Mouse (Mus musculus) liver, postnatal 0 days (tissue): ENCODE data around the gene Dyrk1b. TPM values are rescaled to one million over a fixed set of nuclear protein-coding genes. Genes with fewer than 3 reads are reported as not detected.
"Not testable (repeated sequence)": the region's sequence is repeated elsewhere in the genome, so short reads cannot be mapped to it uniquely, and the experiment has no call there.

Experiments used
- ATAC-seq: fragments of 200-750 bp; cut with Nextera tagmentation; 2 replicates; pipeline ENCODE4 v1.8.0; 2017; ENCODE audit warnings: mild to moderate bottlenecking, moderate library complexity
- DNase-seq: peaks from one replicate; pipeline ENCODE4 v3.0.0-alpha.2; 2016
- H3K27ac ChIP-seq: fragments of 300-500 bp; sonication (generic); 2 replicates; pipeline ENCODE4 v1.5.1; 2014; ENCODE audit warnings: antibody characterized with exemption, moderate library complexity, mild to moderate bottlenecking, low read depth
- H3K27me3 ChIP-seq: fragments of 300-500 bp; sonication (generic); 2 replicates; pipeline ENCODE4 v1.6.1; 2014; ENCODE audit warnings: low read length, control low read depth, mixed read lengths; ENCODE audit not compliant: insufficient read depth
- H3K36me3 ChIP-seq: fragments of 300-500 bp; sonication (generic); replicated peaks from 2 replicates; pipeline ENCODE4 v1.6.1; 2014; ENCODE audit warnings: mild to moderate bottlenecking, control low read depth, low read length, moderate library complexity, mixed read lengths; ENCODE audit not compliant: insufficient read depth
- H3K4me1 ChIP-seq: fragments of 300-500 bp; sonication (generic); 2 replicates; pipeline ENCODE4 v1.6.1; 2014; ENCODE audit warnings: antibody characterized with exemption, mild to moderate bottlenecking, control low read depth; ENCODE audit not compliant: insufficient read depth
- H3K4me2 ChIP-seq: fragments of 300-500 bp; sonication (generic); 2 replicates; pipeline ENCODE4 v1.6.1; 2014; ENCODE audit warnings: low read depth, mild to moderate bottlenecking, low read length, moderate library complexity, mixed read lengths
- H3K4me3 ChIP-seq: fragments of 300-500 bp; sonication (generic); 2 replicates; pipeline ENCODE4 v1.5.1; 2014; ENCODE audit warnings: low read depth, low read length
- H3K9ac ChIP-seq: fragments of 300-500 bp; sonication (generic); replicated peaks from 2 replicates; pipeline ENCODE4 v1.6.1; 2014; ENCODE audit warnings: mild to moderate bottlenecking, moderate library complexity
- H3K9me3 ChIP-seq: fragments of 300-500 bp; sonication (generic); 2 replicates; pipeline ENCODE4 v1.6.1; 2016; ENCODE audit warnings: mild to moderate bottlenecking, control low read depth, low read length, mixed read lengths
- CTCF ChIP-seq: sonication (generic); IDR thresholded peaks from 2 replicates; pipeline ENCODE4 v1.5.1; 2016; ENCODE audit warnings: antibody characterized with exemption, low read depth
- EP300 ChIP-seq: IDR thresholded peaks from 2 replicates; pipeline ENCODE4 v1.6.1; 2016; ENCODE audit warnings: antibody characterized with exemption, low read depth, mild to moderate bottlenecking
- WGBS: fragments of 180-500 bp; shearing (Covaris S2); extraction: QIAGEN DNeasy Blood & Tissue Kit; methylation state at CpG from one replicate; pipeline ENCODE4 v1.1.7; 2014; ENCODE audit not compliant: insufficient replicate concordance; 5-methylcytosine and 5-hydroxymethylcytosine counted together
- polyA plus RNA-seq: library from polyadenylated mRNA; unstranded; fragments of >200 nt; fragmentation: Nextera tagmentation; extraction: Ambion mirVana; gene quantifications from 2 replicates; pipeline ENCODE4 v1.2.1, GENCODE M21; 2015

The Dyrk1b gene
- polyA plus RNA-seq, 1 experiment from 2014 or later = 4.5 TPM

DNA sequence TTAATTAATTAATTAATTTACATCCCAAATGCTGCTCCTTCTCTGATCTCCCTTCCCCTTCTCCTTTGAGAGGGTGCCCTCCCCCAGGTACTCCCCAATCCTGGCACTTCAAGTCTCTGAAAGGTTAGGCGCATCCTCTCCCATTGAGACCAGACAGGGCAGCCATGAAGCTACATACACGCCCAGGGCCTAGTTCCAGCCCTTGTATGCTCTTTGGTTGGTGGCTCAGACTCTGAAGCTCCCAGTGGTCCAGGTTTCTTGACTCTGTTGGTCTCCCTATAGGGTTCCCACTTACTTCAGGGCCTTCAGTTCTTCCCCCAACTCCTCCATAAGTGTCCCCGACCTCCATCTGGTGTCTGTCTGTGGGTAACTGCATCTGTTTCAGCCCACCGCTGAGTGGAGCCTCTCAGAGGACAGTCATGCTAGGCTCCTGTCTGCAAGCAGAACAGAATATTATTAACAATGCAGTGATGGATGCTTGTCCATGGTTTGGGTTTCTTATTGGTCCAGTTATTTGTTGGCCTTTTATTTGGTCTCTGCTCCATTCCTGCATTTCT is 26.9 kb downstream of the Dyrk1b start:
- TF ChIP-seq EP300 (no peak), CTCF (no peak)
- Histone ChIP-seq H3K9me3 (no peaks in the 10 kb centered on the region), H3K9ac (no peak overlapping the region), H3K4me1 (no peaks in the 10 kb centered on the region), H3K4me3 (no peak overlapping the region), H3K4me2 (no peak overlapping the region), H3K27me3 (no peaks in the 10 kb centered on the region), H3K27ac (no peak overlapping the region), H3K36me3 (no peaks in the 10 kb centered on the region)
- ATAC-seq (no peak), DNase-seq (no peak)
- WGBS = 67% methylated on average over 4 of the region's 4 CpGs

DNA sequence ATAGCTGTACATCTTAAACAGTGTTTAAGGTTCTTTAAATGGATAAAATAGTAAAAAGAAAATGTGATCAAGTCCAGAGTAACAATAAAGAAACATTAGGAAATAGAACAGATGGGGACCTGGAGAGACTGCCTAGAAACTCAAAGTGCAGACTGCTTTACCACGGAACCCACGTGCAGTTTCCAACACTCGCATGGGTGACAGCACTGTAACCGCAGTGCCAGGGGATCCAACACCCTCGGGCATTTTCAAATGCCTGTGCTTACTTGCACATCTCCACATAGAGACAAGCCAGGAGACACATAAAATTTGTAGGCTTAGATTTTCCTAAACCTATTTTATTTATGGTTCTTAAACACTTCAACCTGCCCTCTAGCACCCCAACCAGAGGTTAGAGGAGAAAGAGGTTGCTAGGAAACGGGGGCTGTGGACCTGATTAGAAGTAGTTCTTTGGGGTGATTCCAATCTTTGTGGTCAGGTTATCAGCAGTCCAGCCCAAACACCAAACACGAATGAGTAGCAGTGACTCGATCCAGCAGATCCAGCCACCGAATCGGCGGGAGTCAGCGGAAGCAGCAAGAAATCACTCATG is 29.2 kb downstream of the Dyrk1b start:
- 36% methylated on average over 12 of the region's 12 CpGs for WGBS
- Histone ChIP-seq H3K27me3 (no peaks in the 10 kb centered on the region), H3K9me3 (no peaks in the 10 kb centered on the region), H3K4me1 (no peaks in the 10 kb centered on the region), H3K4me2 (peak overlapping the region; percentile 71), H3K4me3 (no peak overlapping the region), H3K36me3 (no peaks in the 10 kb centered on the region), H3K27ac (no peak overlapping the region), H3K9ac (no peak overlapping the region)
- ATAC-seq = no peak
- no peak for DNase-seq
- TF ChIP-seq EP300 (no peak), CTCF (no peak)

DNA sequence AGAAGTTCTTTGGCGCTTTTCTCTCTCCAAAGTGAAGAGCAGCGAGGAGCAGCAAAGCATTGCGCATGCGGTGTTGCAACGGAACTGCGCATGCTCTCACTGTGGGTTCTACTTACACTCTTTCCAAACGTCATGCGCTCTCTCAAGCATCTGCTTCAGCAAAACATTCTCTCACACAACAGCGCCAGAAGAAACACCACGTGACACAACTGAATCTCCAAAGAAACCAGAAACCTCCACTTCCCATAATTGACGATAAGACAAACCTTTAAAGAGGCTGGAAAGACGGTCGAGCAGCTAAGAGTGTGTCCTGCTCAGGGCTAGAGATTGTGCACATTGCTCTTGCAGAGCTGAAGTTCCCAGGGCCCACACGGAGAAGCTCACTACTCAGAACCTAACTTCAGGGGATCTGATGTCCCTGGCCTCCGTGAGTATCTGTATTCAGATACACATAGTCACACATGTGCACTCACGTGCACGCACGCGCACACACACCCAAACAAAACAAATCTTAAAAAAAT is 29.8 kb downstream of the Dyrk1b start:
- DNase-seq (peak; percentile 53), ATAC-seq (peak; percentile 54; the same call in 1 of the 2 replicates)
- Histone ChIP-seq H3K4me1 (no peaks in the 10 kb centered on the region), H3K9ac (no peak overlapping the region), H3K4me2 (peak overlapping the region; percentile 71), H3K36me3 (no peaks in the 10 kb centered on the region), H3K27me3 (no peaks in the 10 kb centered on the region), H3K4me3 (no peak overlapping the region), H3K27ac (no peak overlapping the region), H3K9me3 (no peaks in the 10 kb centered on the region)
- WGBS = 44% methylated on average over 19 of the region's 19 CpGs
- no peak for TF ChIP-seq CTCF
- no peak for TF ChIP-seq EP300

GRCm38 (mm10) chr7:28210731-28211130 is 31.5 kb downstream of the Dyrk1b start:
- no peak for TF ChIP-seq EP300
- TF ChIP-seq CTCF = no peak
- H3K36me3 ChIP-seq = no peaks in the 10 kb centered on the region
- no peak for ATAC-seq
- H3K4me2 ChIP-seq = no peak overlapping the region
- H3K27me3 ChIP-seq = no peaks in the 10 kb centered on the region
- no peak overlapping the region for H3K9ac ChIP-seq
- no peak overlapping the region for H3K4me3 ChIP-seq
- no peak for DNase-seq
- no peaks in the 10 kb centered on the region for H3K4me1 ChIP-seq
- no peaks in the 10 kb centered on the region for H3K9me3 ChIP-seq
- no peak overlapping the region for H3K27ac ChIP-seq
- WGBS = 48% methylated on average over 5 of the region's 5 CpGs

DNA sequence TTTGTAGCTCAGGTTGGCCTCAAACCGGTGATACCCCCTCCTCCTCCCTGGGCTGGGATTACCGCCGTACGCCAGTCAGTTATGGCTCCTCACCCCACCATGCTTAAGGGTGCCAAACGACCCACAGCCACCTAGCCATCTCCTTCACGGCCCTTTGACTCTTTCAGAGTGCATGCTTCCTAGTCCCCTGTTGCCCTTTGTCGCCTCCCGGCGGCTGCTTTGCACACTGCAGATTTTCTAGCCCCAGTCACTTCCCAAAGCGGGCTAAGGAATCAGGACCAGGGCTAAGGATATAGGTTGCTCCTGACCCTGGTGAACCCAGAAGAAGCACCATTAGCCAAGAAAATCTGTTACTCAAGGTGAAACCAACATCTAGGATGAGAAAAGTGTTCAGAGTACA is 34.9 kb downstream of the Dyrk1b start:
- ATAC-seq (no peak), DNase-seq (peak; percentile 79)
- H3K4me2 ChIP-seq = no peak overlapping the region
- H3K27ac ChIP-seq = no peak overlapping the region
- no peaks in the 10 kb centered on the region for H3K9me3 ChIP-seq
- H3K4me3 ChIP-seq = no peak overlapping the region
- H3K9ac ChIP-seq = no peak overlapping the region
- 26% methylated on average over 10 of the region's 10 CpGs for WGBS
- H3K36me3 ChIP-seq = no peaks in the 10 kb centered on the region
- TF ChIP-seq EP300 = no peak
- peak; percentile 89 for TF ChIP-seq CTCF
- no peaks in the 10 kb centered on the region for H3K27me3 ChIP-seq
- H3K4me1 ChIP-seq = no peaks in the 10 kb centered on the region

DNA sequence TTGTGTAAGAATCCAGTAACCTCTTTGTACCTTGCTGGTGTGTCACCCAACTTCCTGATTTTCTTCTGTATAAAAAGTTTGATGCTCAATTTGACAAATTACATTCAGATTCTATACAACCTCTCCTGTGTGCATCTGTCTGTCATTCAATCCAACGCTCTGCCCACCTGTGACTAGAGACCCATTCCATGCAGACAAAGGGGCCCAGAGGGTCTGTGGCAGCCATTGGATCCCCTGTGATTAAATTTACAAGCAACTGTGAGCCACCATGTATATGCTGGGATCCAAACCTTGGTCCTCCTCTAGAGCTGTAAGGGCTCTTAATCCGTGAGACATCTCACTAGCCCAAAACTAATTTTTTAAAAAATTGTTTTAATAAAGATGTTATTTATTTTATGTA is 36.7 kb downstream of the Dyrk1b start:
- not testable (repeated sequence) for H3K4me1 ChIP-seq, ATAC-seq, H3K4me3 ChIP-seq, H3K36me3 ChIP-seq, H3K27me3 ChIP-seq, H3K27ac ChIP-seq, H3K4me2 ChIP-seq, H3K9ac ChIP-seq, DNase-seq, H3K9me3 ChIP-seq
- WGBS = 64% methylated on average over 2 of the region's 2 CpGs

DNA sequence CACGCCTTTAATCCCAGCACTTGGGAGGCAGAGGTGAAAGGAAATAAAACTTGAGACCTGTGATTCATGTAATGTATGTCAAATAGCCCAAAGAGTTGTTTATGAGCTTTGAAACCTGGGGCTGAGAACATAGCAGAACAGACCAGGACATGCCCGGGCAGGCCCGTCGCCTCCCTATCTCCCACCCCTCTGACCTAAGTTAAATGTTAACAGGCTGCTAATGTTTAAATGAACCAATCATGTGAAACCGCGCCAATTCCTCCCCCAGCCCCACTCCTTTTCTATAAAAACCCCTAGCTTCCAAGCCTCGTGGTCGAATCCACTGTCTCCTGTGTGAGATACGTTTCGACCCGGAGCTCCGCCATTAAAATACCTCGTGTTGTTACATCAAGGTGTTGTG is 38.5 kb downstream of the Dyrk1b start:
- ATAC-seq, H3K36me3 ChIP-seq, H3K9ac ChIP-seq, DNase-seq, H3K4me2 ChIP-seq, H3K27me3 ChIP-seq, H3K4me1 ChIP-seq, H3K9me3 ChIP-seq, H3K4me3 ChIP-seq, H3K27ac ChIP-seq: not testable (repeated sequence)
- WGBS = 93% methylated on average over 8 of the region's 13 CpGs

- not testable (repeated sequence) for DNase-seq, H3K4me2 ChIP-seq, ATAC-seq, H3K4me1 ChIP-seq, H3K9ac ChIP-seq, H3K9me3 ChIP-seq, H3K27ac ChIP-seq, H3K4me3 ChIP-seq, H3K27me3 ChIP-seq, H3K36me3 ChIP-seq
- 81% methylated on average over 20 of the region's 20 CpGs for WGBS
Observed at GRCm38 (mm10) chr7:28218951-28219740, 39.9 kb downstream of the Dyrk1b start.

DNA sequence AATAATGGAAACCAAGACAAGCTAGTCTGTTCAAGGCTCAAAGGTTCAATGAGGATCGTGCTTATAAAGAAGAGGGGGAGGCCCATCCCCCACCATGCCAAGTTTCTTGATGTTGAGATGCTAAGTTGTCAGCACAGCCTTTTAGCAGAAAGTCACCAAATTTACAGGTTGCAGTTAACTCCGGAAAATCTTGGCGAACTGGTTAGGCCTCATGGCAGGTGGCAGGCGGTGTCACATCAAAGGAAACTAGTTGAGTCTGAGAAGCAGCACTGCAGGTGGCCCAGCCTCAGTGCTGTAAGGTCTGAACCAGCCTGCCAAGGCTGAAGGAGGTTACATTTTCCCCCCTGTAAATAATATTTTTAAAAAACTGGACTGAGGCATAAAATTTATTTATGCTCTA is 47.6 kb downstream of the Dyrk1b start:
- H3K27ac ChIP-seq, DNase-seq, H3K27me3 ChIP-seq, H3K9me3 ChIP-seq, H3K9ac ChIP-seq, H3K4me2 ChIP-seq, H3K4me1 ChIP-seq, H3K36me3 ChIP-seq, H3K4me3 ChIP-seq, ATAC-seq: not testable (repeated sequence)
- WGBS = 64% methylated on average over 4 of the region's 4 CpGs
